Mouse (Mus musculus): ENCODE results near the gene Olfr551.
"Not testable (repeated sequence)": the region's sequence is repeated elsewhere in the genome, so short reads cannot be mapped to it uniquely, and the experiment has no call there.

Gene Olfr551

GRCm38 (mm10) chr7:102591786-102592185 lies at the start of gene Olfr551:
Olfr551 (minus strand) TSS chr7:102591886.
- DNase-seq, result no peak

GRCm38 (mm10) chr7:102638132-102638531 lies 46.4 kb upstream of the Olfr551 start, which contains the start of gene Olfr554:
Olfr554 (plus strand) TSS chr7:102638432.
- DNase-seq, result no peak

DNA sequence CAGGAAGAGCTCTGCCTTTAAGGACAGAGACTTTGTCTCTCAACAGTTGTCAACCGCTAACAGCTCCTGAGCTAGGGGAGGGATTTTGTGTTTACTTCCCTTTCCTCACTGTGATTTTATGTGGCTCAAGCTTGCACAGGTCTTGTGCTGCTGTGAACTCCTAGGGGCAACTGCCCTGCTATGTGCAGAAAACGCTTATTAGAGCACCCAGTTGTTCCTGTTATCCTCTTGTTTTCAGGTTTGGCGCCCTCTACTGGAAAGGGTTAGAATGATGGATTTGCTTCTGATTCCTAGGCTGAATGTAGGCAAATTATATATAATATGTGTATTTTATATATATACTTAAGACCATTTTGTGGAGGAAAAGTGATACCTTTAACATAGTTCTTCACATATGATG lies 45.0 kb upstream of the Olfr551 start:
- DNase-seq, result peak in 1 of 2 experiments; percentile 73

GRCm38 (mm10) chr7:102620368-102620767 lies 28.7 kb upstream of the Olfr551 start:
- DNase-seq, result not testable (repeated sequence)

DNA sequence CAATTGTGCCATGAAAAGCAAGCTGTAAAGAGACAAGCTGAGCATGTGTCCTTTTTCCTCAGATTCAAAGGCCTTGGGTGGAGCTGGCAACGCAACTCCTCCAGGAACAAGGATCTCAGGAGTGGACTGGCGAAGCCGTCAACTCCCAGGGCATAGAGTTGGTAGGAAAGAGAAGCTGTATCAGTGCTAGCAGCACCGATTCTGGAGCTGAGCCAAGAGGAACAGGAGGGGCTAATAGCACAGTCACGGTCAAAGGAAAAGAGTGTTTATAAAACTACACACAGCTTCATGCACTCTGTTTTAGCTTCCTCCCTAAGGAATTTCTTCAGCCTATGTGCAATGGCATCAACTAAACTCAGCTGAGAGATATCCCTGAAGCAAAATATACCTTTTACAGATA lies 27.9 kb upstream of the Olfr551 start:
- no peak for DNase-seq

- DNase-seq, result no peak
Measured at GRCm38 (mm10) chr7:102618118-102618517, 26.4 kb upstream of the Olfr551 start, which contains the start of gene Olfr553. Olfr553 (minus strand) TSS chr7:102618218.

DNA sequence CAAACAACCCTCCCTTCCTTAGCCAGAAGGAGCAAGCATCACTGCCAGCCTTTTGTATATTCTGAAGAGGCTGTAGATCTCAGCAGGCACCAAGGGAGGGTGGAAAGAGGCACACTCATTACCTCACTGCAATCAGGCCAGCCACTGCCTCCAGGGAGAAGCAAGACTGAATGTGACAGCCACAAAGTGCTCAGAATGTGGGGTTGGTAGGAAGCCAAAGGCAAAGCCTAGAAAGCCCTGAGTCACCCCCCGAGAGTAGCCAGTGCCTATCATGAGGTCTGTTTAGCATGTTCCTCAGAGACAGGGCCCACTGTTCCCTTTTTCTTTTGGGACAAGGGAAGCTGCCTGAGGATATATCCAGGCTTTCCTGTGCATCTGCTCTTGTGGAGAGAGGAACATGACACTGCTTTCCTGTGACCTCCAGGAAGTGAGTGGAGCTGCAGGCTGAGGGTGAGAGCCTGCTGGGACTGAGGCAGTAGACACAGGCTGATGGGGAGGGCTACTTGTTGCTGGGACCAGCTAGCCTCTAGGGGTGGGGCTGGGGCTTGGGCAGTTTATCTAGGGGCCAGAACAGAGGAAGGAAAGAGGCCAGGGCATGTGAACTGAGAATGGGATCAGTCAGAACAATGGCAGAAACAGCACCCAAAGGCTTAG lies 5.8 kb upstream of the Olfr551 start, which contains the start of gene Olfr552:
TSS of gene Olfr552 (plus strand) at position 393 of the 654 bp plus-strand sequence.
- DNase-seq, result no peak

DNA sequence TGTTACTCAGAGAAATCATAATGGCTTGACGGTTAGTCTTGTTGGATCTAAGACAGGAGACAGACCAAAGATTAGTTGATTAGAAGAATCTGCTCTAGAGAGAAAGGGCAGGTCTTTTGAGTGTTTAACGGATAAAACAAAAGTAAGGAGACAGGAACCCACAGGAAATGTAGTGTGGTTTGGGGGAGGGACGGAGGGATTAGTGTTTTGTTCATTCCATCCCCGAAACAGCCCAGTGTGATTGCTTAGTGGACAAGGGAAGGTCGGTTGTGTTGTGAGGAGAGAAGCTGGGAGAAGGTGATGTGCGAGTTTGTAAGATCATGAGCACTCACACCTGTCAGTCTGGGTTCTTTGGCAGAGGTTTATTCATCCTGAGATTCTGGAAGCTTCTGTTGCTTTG lies 15.7 kb downstream of the Olfr551 start:
- no peak for DNase-seq

GRCm38 (mm10) chr7:102573174-102573830 lies 18.4 kb downstream of the Olfr551 start:
- no peak for DNase-seq

GRCm38 (mm10) chr7:102571142-102571541 lies 20.5 kb downstream of the Olfr551 start, which contains the start of gene Olfr550:
Olfr550 (plus strand) TSS chr7:102571442.
- no peak for DNase-seq

GRCm38 (mm10) chr7:102566219-102566618 lies 25.5 kb downstream of the Olfr551 start:
- DNase-seq, result no peak

DNA sequence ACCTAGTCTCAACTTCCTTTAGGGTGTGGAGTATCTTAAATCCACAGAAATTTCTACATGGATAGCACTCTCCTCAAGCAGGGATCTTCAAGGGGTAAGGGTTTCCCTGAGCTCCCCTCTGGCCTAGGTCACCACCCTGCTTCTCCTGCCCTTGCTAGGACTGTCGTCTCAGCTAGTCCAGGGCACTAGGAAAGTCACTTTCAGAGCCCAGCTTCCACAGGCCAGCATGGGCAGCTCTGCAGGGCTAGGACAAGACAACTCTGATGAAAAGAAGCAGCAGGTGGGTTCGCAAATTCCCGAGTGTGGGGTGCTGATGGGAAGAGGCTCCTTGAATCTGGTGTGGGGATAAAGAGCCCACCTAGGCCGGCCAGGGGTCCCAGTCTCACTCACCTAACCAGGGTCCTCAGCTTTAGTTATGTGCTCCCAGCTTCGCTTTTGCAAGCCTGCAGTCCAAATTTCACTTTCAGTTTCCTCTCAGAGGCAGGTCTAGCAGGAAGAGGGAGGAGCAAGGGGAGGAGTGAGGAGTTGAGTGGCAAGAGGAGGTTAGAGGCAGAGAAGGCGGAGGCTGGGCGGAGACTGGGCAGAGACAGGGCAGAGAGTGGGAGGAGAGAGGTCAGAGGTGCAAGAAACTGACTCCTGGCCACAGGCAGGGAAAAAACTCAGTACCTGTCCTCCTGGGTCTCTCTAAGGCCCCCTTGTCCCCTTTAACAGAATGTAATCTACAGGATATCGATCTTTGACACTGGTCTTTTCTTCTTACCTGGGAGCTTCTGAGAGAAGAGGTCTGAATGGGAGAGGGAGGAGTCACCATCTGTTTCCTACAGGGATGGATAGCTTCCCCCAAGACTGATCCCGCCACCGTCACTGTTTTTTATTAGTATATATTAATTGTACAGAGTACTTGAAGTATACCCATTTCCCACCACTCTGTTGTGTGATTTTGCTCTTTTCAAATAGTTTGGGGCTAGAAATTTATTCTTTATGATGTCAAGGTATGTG lies 26.4 kb downstream of the Olfr551 start, which contains the start of gene Trim21:
TSS of gene Trim21 (minus strand) at position 488 of the 999 bp plus-strand sequence.
- peak; percentile 93 to 95 for DNase-seq

- no peak for DNase-seq
Measured at GRCm38 (mm10) chr7:102553279-102553678, 38.4 kb downstream of the Olfr551 start.

DNA sequence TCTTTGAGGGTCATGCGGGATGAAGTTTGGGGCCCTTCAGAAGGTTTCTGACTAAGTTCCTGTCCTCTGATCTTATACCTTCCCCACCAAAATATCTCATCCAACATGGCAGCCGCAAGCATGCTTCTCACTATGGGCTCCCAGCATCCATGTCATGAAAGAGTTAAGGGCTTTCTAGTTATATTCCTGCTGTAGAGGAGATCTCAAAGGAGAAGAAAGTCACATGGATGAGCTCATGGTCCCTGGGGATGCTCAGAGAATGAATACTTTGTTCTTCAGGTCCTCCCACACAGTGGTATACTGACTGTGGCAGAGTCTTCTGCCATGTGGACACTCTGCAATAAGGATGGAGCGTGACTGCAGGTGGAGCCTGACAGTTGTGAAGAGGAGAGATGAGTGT lies 42.1 kb downstream of the Olfr551 start, which contains the start of gene Olfr549:
TSS of gene Olfr549 (plus strand) at position 301 of the 400 bp plus-strand sequence.
- DNase-seq, result no peak

- no peak for DNase-seq
Measured at GRCm38 (mm10) chr7:102541251-102541650, 50.4 kb downstream of the Olfr551 start.

DNA sequence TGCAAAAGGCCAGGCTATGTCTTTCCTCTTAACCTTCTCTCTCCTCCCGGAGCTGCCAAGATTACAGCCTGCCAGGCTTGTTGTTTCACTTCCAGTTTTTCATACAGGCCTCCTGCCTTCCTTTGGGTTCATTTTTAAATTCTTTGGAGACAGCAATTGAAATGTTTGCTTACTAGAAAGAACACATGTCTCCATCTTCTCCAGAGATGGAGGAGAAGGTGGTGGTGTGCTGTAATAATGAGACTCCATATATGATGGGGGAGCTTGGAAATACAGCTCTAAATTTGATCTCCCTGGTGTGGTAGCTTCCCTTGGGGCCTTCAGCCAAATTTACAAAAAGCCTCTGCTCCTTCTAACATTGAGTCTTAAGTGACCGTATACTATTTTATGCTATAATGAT lies 51.1 kb downstream of the Olfr551 start, which contains the start of gene Olfr548-ps1:
TSS of gene Olfr548-ps1 (plus strand) at position 301 of the 400 bp plus-strand sequence.
- no peak for DNase-seq

DNA sequence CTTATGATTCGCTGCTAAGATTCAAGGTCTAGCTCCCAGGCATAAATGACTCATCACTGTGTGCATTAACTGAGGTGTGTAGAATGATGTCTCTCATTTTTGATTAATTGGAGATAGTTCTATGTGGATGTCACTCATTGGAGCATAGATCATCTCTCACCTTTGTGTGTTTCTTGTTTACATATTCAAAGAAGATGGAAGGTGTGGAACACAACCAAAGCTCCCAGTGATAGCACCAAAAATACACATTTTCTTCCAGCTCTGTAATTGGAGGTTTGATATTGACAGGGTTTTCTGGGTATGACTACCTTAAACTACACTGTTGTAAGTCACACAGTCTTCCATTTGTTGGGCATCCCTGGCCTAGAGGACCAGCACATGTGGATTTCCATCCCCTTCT lies 57.2 kb downstream of the Olfr551 start, which contains the start of gene Olfr547:
TSS of gene Olfr547 (plus strand) at position 301 of the 400 bp plus-strand sequence.
- no peak for DNase-seq

Data from kidney, postnatal 25 days (tissue).